Mouse (Mus musculus) gastrocnemius, postnatal 4 days (tissue): ENCODE data around the gene Ssbp3. TPM values are rescaled to one million over a fixed set of nuclear protein-coding genes. Genes with fewer than 3 reads are reported as not detected.
A peak's percentile ranks its signal among the peaks of the same experiment; 100 is the strongest.

Source experiments
- DNase-seq, 2 experiments: peaks; one replicate each; pipeline ENCODE4 v3.0.0; 2021 to 2022; ENCODE audit warnings: low spot score in 2 of 2, mixed read lengths in 2 of 2
- total RNA-seq, 2 experiments: library from RNA; stranded (reverse); gene quantifications; 2 replicates each; pipeline ENCODE4 v1.2.3; 2021

The Ssbp3 gene
- total RNA-seq, 2 experiments from 2014 or later, result 65.7 to 73.4 TPM

- DNase-seq, result no peak
Measured at GRCm38 (mm10) chr4:106905898-106906297, 4.6 kb upstream of the Ssbp3 start.

- peak; percentile 35 to 66 for DNase-seq
Measured at GRCm38 (mm10) chr4:106907701-106908425, 2.6 kb upstream of the Ssbp3 start.

GRCm38 (mm10) chr4:106908426-106908809 lies 2.1 kb upstream of the Ssbp3 start:
- DNase-seq, result peak in 1 of 2 experiments; percentile 48

GRCm38 (mm10) chr4:106908950-106909751 lies 1.4 kb upstream of the Ssbp3 start:
- peak in 1 of 2 experiments; percentile 62 for DNase-seq

- DNase-seq, result no peak
Measured at GRCm38 (mm10) chr4:106909797-106910196, 704 bp upstream of the Ssbp3 start.

GRCm38 (mm10) chr4:106911246-106911801 lies 823 bp downstream of the Ssbp3 start:
- peak; percentile 89 to 93 for DNase-seq

GRCm38 (mm10) chr4:106911951-106912688 lies 1.6 kb downstream of the Ssbp3 start:
- DNase-seq, result peak; percentile 41

GRCm38 (mm10) chr4:106912689-106913041 lies 2.2 kb downstream of the Ssbp3 start:
- DNase-seq, result no peak

- DNase-seq, result no peak
Measured at GRCm38 (mm10) chr4:106913411-106914049, 3.0 kb downstream of the Ssbp3 start.

- no peak for DNase-seq
Measured at GRCm38 (mm10) chr4:106915265-106915664, 4.8 kb downstream of the Ssbp3 start.

GRCm38 (mm10) chr4:106918263-106918662 lies 7.8 kb downstream of the Ssbp3 start:
- DNase-seq, result no peak

GRCm38 (mm10) chr4:106920119-106920518 lies 9.6 kb downstream of the Ssbp3 start:
- DNase-seq, result no peak

GRCm38 (mm10) chr4:106921375-106922336 lies 11.2 kb downstream of the Ssbp3 start:
- no peak for DNase-seq

GRCm38 (mm10) chr4:106922919-106923318 lies 12.4 kb downstream of the Ssbp3 start:
- DNase-seq, result no peak

- DNase-seq, result no peak
Measured at GRCm38 (mm10) chr4:106924175-106924574, 13.7 kb downstream of the Ssbp3 start.

- no peak for DNase-seq
Measured at GRCm38 (mm10) chr4:106924888-106925287, 14.4 kb downstream of the Ssbp3 start.

GRCm38 (mm10) chr4:106926401-106926800 lies 15.9 kb downstream of the Ssbp3 start:
- no peak for DNase-seq

GRCm38 (mm10) chr4:106927034-106927433 lies 16.5 kb downstream of the Ssbp3 start:
- DNase-seq, result no peak

GRCm38 (mm10) chr4:106928961-106929360 lies 18.5 kb downstream of the Ssbp3 start:
- no peak for DNase-seq

- no peak for DNase-seq
Measured at GRCm38 (mm10) chr4:106932583-106932982, 22.1 kb downstream of the Ssbp3 start.
